Mouse (Mus musculus): ENCODE data around the gene Zfp626. TPM values are rescaled to one million over a fixed set of nuclear protein-coding genes. Genes with fewer than 3 reads are reported as not detected.
"Not testable (repeated sequence)": the region's sequence is repeated elsewhere in the genome, so short reads cannot be mapped to it uniquely, and the experiment has no call there.

The Zfp626 gene
- total RNA-seq, 1 experiment from 2014 or later: 9.0 TPM

- no peak for ATAC-seq (replicated peaks in 1 of 2; ENCODE audit: insufficient read depth in 1 of 2, low FRiP score in 2 of 2, low TSS enrichment in 1 of 2, low read depth in 1 of 2, poor library complexity in 2 of 2, severe bottlenecking in 2 of 2)
Observed at GRCm38 (mm10) chr7:27857227-27857626, 50.2 kb downstream of the Zfp626 start, which contains the start of gene Zfp607a. Zfp607a (plus strand) TSS chr7:27857527.

- peak; percentile 33 to 43; a peak in 3 of 4 replicates for ATAC-seq (replicated peaks in 1 of 2; ENCODE audit: insufficient read depth in 1 of 2, low FRiP score in 2 of 2, low TSS enrichment in 1 of 2, low read depth in 1 of 2, poor library complexity in 2 of 2, severe bottlenecking in 2 of 2)
Observed at GRCm38 (mm10) chr7:27859301-27860251, 52.6 kb downstream of the Zfp626 start.

GRCm38 (mm10) chr7:27860396-27861235 is 53.6 kb downstream of the Zfp626 start:
- ATAC-seq (replicated peaks in 1 of 2; ENCODE audit: insufficient read depth in 1 of 2, low FRiP score in 2 of 2, low TSS enrichment in 1 of 2, low read depth in 1 of 2, poor library complexity in 2 of 2, severe bottlenecking in 2 of 2): peak; percentile 98 to 99

- not testable (repeated sequence) for ATAC-seq (replicated peaks in 1 of 2; ENCODE audit: insufficient read depth in 1 of 2, low FRiP score in 2 of 2, low TSS enrichment in 1 of 2, low read depth in 1 of 2, poor library complexity in 2 of 2, severe bottlenecking in 2 of 2)
Observed at GRCm38 (mm10) chr7:27862578-27862977, 55.6 kb downstream of the Zfp626 start.

Other genes starting within 250 kb of the Zfp626 start
- 56.0 and 63.1 TPM in 2 replicates for gene Akt2, start 215.6 kb upstream of the Zfp626 start, total RNA-seq (2017)
- gene Ttc9b, start 153.3 kb upstream of the Zfp626 start, total RNA-seq (2017): not detected in 2 replicates
- gene Map3k10, start 132.6 kb upstream of the Zfp626 start, total RNA-seq (2017): 3.6 and 5.9 TPM in 2 replicates
- 1.4 and 1.5 TPM in 2 replicates for gene Zfp607b, start 117.9 kb upstream of the Zfp626 start, total RNA-seq (2017)
- gene Zfp60, start 75.8 kb upstream of the Zfp626 start, total RNA-seq (2017): 13.0 and 14.1 TPM in 2 replicates
- 8.5 and 10.4 TPM in 2 replicates for gene Zfp59, start 31.4 kb downstream of the Zfp626 start, total RNA-seq (2017)
- 7.0 and 14.1 TPM in 2 replicates for gene Zfp607a, start 50.3 kb downstream of the Zfp626 start, total RNA-seq (2017)
- 10.1 and 15.3 TPM in 2 replicates for gene Zfp974, start 122.3 kb downstream of the Zfp626 start, total RNA-seq (2017)
- 18.0 and 23.6 TPM in 2 replicates for gene Zfp780b, start 172.0 kb downstream of the Zfp626 start, total RNA-seq (2017)
- gene Zfp850, start 206.9 kb downstream of the Zfp626 start, total RNA-seq (2017): 8.3 and 16.6 TPM in 2 replicates
- gene Psmc4, start 242.9 kb downstream of the Zfp626 start, total RNA-seq (2017): 110 and 131 TPM in 2 replicates